Mouse (Mus musculus) forebrain, embryonic 16.5 days (tissue): ENCODE results near the gene Kcng4. TPM values are rescaled to one million over a fixed set of nuclear protein-coding genes. Genes with fewer than 3 reads are reported as not detected.

Experiments
- ATAC-seq: fragments of 200-750 bp; cut with Nextera tagmentation; 2 replicates; pipeline ENCODE4 v1.8.0; 2017; ENCODE audit warnings: mild to moderate bottlenecking, moderate library complexity
- H3K27ac ChIP-seq: fragments of 300-500 bp; sonication (generic); 2 replicates; pipeline ENCODE4 v1.5.1; 2014; ENCODE audit warnings: low read length, control low read depth
- H3K27me3 ChIP-seq: fragments of 300-500 bp; sonication (generic); replicated peaks from 2 replicates; pipeline ENCODE4 v1.6.1; 2014; ENCODE audit warnings: low read length; ENCODE audit not compliant: control insufficient read depth, insufficient read depth
- H3K36me3 ChIP-seq: fragments of 300-500 bp; sonication (generic); 2 replicates; pipeline ENCODE4 v1.6.1; 2014; ENCODE audit not compliant: control insufficient read depth, insufficient read depth
- H3K4me1 ChIP-seq: fragments of 300-500 bp; sonication (generic); replicated peaks from 2 replicates; pipeline ENCODE4 v1.6.1; 2014; ENCODE audit warnings: low read length; ENCODE audit not compliant: control insufficient read depth, insufficient read depth
- H3K4me2 ChIP-seq: fragments of 300-500 bp; sonication (generic); 2 replicates; pipeline ENCODE4 v1.6.1; 2014; ENCODE audit warnings: mild to moderate bottlenecking, low read length, control low read depth
- H3K4me3 ChIP-seq: fragments of 300-500 bp; sonication (generic); replicated peaks from 2 replicates; pipeline ENCODE4 v1.5.1; 2014; ENCODE audit warnings: mild to moderate bottlenecking, low read length, control low read depth
- H3K9ac ChIP-seq: fragments of 300-500 bp; sonication (generic); replicated peaks from 2 replicates; pipeline ENCODE4 v1.6.1; 2014; ENCODE audit warnings: low read depth, low read length, control low read depth
- H3K9me3 ChIP-seq: fragments of 300-500 bp; sonication (generic); 2 replicates; pipeline ENCODE4 v1.6.1; 2016; ENCODE audit warnings: low read length; ENCODE audit not compliant: control insufficient read depth
- WGBS: fragments of 180-500 bp; shearing (Covaris S2); extraction: QIAGEN DNeasy Blood & Tissue Kit; methylation state at CpG from one replicate; pipeline ENCODE4 v1.1.7; 2014; 5-methylcytosine and 5-hydroxymethylcytosine counted together
- polyA plus RNA-seq: library from polyadenylated mRNA; unstranded; fragments of >200 nt; fragmentation: Nextera tagmentation; extraction: Ambion mirVana; gene quantifications from 2 replicates; pipeline ENCODE4 v1.2.1, GENCODE M21; 2015

Kcng4 gene
- polyA plus RNA-seq, 1 experiment from 2014 or later, result not detected

- no peak overlapping the region for H3K4me2 ChIP-seq
- no peaks in the 10 kb centered on the region for H3K27me3 ChIP-seq
- no peaks in the 10 kb centered on the region for H3K9me3 ChIP-seq
- H3K4me3 ChIP-seq, result no peak overlapping the region
- H3K9ac ChIP-seq, result no peak overlapping the region
- no peaks in the 10 kb centered on the region for H3K4me1 ChIP-seq
- H3K27ac ChIP-seq, result no peak overlapping the region
- 91% methylated on average over 8 of the region's 8 CpGs for WGBS
- H3K36me3 ChIP-seq, result no peaks in the 10 kb centered on the region
- ATAC-seq, result no peak
Measured at GRCm38 (mm10) chr8:119623061-119623460, 12.4 kb downstream of the Kcng4 start.

- Histone ChIP-seq H3K4me3 (no peak overlapping the region), H3K4me1 (no peaks in the 10 kb centered on the region), H3K27me3 (no peaks in the 10 kb centered on the region), H3K36me3 (no peaks in the 10 kb centered on the region), H3K27ac (no peak overlapping the region), H3K4me2 (no peak overlapping the region), H3K9ac (no peak overlapping the region), H3K9me3 (no peaks in the 10 kb centered on the region)
- WGBS, result 58% methylated on average over 4 of the region's 4 CpGs
- no peak for ATAC-seq
Measured at GRCm38 (mm10) chr8:119622555-119622954, 12.9 kb downstream of the Kcng4 start.

GRCm38 (mm10) chr8:119620848-119621465 is 14.5 kb downstream of the Kcng4 start:
- 90% methylated on average over 14 of the region's 14 CpGs for WGBS
- Histone ChIP-seq H3K27ac (no peak overlapping the region), H3K36me3 (no peaks in the 10 kb centered on the region), H3K4me3 (no peak overlapping the region), H3K9ac (no peak overlapping the region), H3K4me1 (no peaks in the 10 kb centered on the region), H3K27me3 (no peaks in the 10 kb centered on the region), H3K4me2 (no peak overlapping the region), H3K9me3 (no peaks in the 10 kb centered on the region)
- no peak for ATAC-seq

- Histone ChIP-seq H3K9ac (no peak overlapping the region), H3K9me3 (no peaks in the 10 kb centered on the region), H3K4me2 (no peak overlapping the region), H3K27ac (no peak overlapping the region), H3K4me1 (no peaks in the 10 kb centered on the region), H3K36me3 (no peaks in the 10 kb centered on the region), H3K4me3 (no peak overlapping the region), H3K27me3 (no peaks in the 10 kb centered on the region)
- 66% methylated on average over 6 of the region's 6 CpGs for WGBS
- ATAC-seq, result no peak
Measured at GRCm38 (mm10) chr8:119620116-119620840, 15.2 kb downstream of the Kcng4 start.

- Histone ChIP-seq H3K9ac (no peak overlapping the region), H3K4me1 (no peaks in the 10 kb centered on the region), H3K9me3 (no peaks in the 10 kb centered on the region), H3K4me3 (no peak overlapping the region), H3K36me3 (no peaks in the 10 kb centered on the region), H3K27ac (no peak overlapping the region), H3K27me3 (no peaks in the 10 kb centered on the region), H3K4me2 (no peak overlapping the region)
- no peak for ATAC-seq
- 74% methylated on average over 5 of the region's 5 CpGs for WGBS
Measured at GRCm38 (mm10) chr8:119618887-119619286, 16.6 kb downstream of the Kcng4 start.

GRCm38 (mm10) chr8:119617586-119617985 is 17.9 kb downstream of the Kcng4 start:
- no peak overlapping the region for H3K27ac ChIP-seq
- no peaks in the 10 kb centered on the region for H3K9me3 ChIP-seq
- WGBS, result 89% methylated on average over 5 of the region's 5 CpGs
- no peak overlapping the region for H3K4me3 ChIP-seq
- H3K9ac ChIP-seq, result no peak overlapping the region
- no peak overlapping the region for H3K4me2 ChIP-seq
- no peaks in the 10 kb centered on the region for H3K36me3 ChIP-seq
- H3K27me3 ChIP-seq, result no peaks in the 10 kb centered on the region
- no peak for ATAC-seq
- no peaks in the 10 kb centered on the region for H3K4me1 ChIP-seq

GRCm38 (mm10) chr8:119616811-119617210 is 18.7 kb downstream of the Kcng4 start:
- Histone ChIP-seq H3K27me3 (no peaks in the 10 kb centered on the region), H3K4me2 (no peak overlapping the region), H3K4me3 (no peak overlapping the region), H3K36me3 (no peaks in the 10 kb centered on the region), H3K27ac (no peak overlapping the region), H3K4me1 (no peaks in the 10 kb centered on the region), H3K9ac (no peak overlapping the region), H3K9me3 (no peaks in the 10 kb centered on the region)
- ATAC-seq, result no peak
- WGBS, result 77% methylated on average over 4 of the region's 4 CpGs

- no peak overlapping the region for H3K27ac ChIP-seq
- H3K9ac ChIP-seq, result no peak overlapping the region
- H3K4me3 ChIP-seq, result no peak overlapping the region
- H3K4me1 ChIP-seq, result no peaks in the 10 kb centered on the region
- no peak overlapping the region for H3K4me2 ChIP-seq
- no peaks in the 10 kb centered on the region for H3K9me3 ChIP-seq
- 74% methylated on average over 7 of the region's 7 CpGs for WGBS
- no peaks in the 10 kb centered on the region for H3K36me3 ChIP-seq
- no peak for ATAC-seq
- H3K27me3 ChIP-seq, result no peaks in the 10 kb centered on the region
Measured at GRCm38 (mm10) chr8:119616358-119616757, 19.1 kb downstream of the Kcng4 start.

GRCm38 (mm10) chr8:119615096-119615495 is 20.4 kb downstream of the Kcng4 start:
- H3K9me3 ChIP-seq, result no peaks in the 10 kb centered on the region
- no peak overlapping the region for H3K4me2 ChIP-seq
- H3K4me3 ChIP-seq, result no peak overlapping the region
- ATAC-seq, result no peak
- no peak overlapping the region for H3K9ac ChIP-seq
- WGBS, result 70% methylated on average over 14 of the region's 14 CpGs
- no peaks in the 10 kb centered on the region for H3K4me1 ChIP-seq
- no peaks in the 10 kb centered on the region for H3K36me3 ChIP-seq
- no peaks in the 10 kb centered on the region for H3K27me3 ChIP-seq
- no peak overlapping the region for H3K27ac ChIP-seq
